Mouse (Mus musculus) liver, embryonic 13.5 days (tissue): ENCODE data around the gene Rnf121. TPM values are rescaled to one million over a fixed set of nuclear protein-coding genes. Genes with fewer than 3 reads are reported as not detected.

Experiments
- polyA plus RNA-seq: library from polyadenylated mRNA; unstranded; fragments of >200 nt; fragmentation: Nextera tagmentation; extraction: Ambion mirVana; gene quantifications from 2 replicates; pipeline ENCODE4 v1.2.1, GENCODE M21; 2015

Rnf121 gene
- polyA plus RNA-seq, 1 experiment from 2014 or later, result 11.6 TPM

Other genes starting within 250 kb of the Rnf121 start
- not detected in 2 replicates for gene Phox2a, start 247.2 kb downstream of the Rnf121 start, polyA plus RNA-seq
- 3.6 and 5.2 TPM in 2 replicates for gene Inppl1, start 227.2 kb downstream of the Rnf121 start, polyA plus RNA-seq
- gene Folr2, start 208.3 kb downstream of the Rnf121 start, polyA plus RNA-seq, result 3.6 and 4.4 TPM in 2 replicates
- gene Anapc15, start 201.8 kb downstream of the Rnf121 start, polyA plus RNA-seq, result 66.2 and 71.8 TPM in 2 replicates
- 0.38 and 0.41 TPM in 2 replicates for gene Folr1, start 194.7 kb downstream of the Rnf121 start, polyA plus RNA-seq
- gene Lamtor1, start 159.6 kb downstream of the Rnf121 start, polyA plus RNA-seq, result 75.2 and 76.5 TPM in 2 replicates
- gene Tomt, start 159.1 kb downstream of the Rnf121 start, polyA plus RNA-seq, result 0.15 and 0.21 TPM in 2 replicates
- 2.1 TPM in 2 replicates for gene Lrrc51, start 131.6 kb downstream of the Rnf121 start, polyA plus RNA-seq
- gene Numa1, start 131.4 kb downstream of the Rnf121 start, polyA plus RNA-seq, result 24.5 and 30.7 TPM in 2 replicates
- 9.1 and 11.1 TPM in 2 replicates for gene Il18bp, start 46.8 kb downstream of the Rnf121 start, polyA plus RNA-seq
- gene Xndc1, start within 50 bp of the Rnf121 start, polyA plus RNA-seq, result 13.6 and 14.2 TPM in 2 replicates
- gene Xntrpc, start 244 bp upstream of the Rnf121 start, polyA plus RNA-seq, result 0.22 and 0.28 TPM in 2 replicates
- not detected in 2 replicates for gene Trpc2, start 17.6 kb upstream of the Rnf121 start, polyA plus RNA-seq
- 0.22 and 0.48 TPM in 2 replicates for gene Art1, start 36.3 kb upstream of the Rnf121 start, polyA plus RNA-seq
- gene Art5, start 44.0 kb upstream of the Rnf121 start, polyA plus RNA-seq, result 0.07 and 0.32 TPM in 2 replicates
- gene Chrna10, start 51.4 kb upstream of the Rnf121 start, polyA plus RNA-seq, result not detected in 2 replicates
- gene Nup98, start 144.7 kb upstream of the Rnf121 start, polyA plus RNA-seq, result 16.9 and 20.7 TPM in 2 replicates
- 23.3 and 27.3 TPM in 2 replicates for gene Pgap2, start 144.7 kb upstream of the Rnf121 start, polyA plus RNA-seq
- gene Rhog, start 190.6 kb upstream of the Rnf121 start, polyA plus RNA-seq, result 56.0 and 58.2 TPM in 2 replicates
- gene Stim1, start 202.3 kb upstream of the Rnf121 start, polyA plus RNA-seq, result 13.3 and 15.0 TPM in 2 replicates